Mouse (Mus musculus) heart, embryonic 13.5 days (tissue): ENCODE data around the gene Gpatch8. TPM values are rescaled to one million over a fixed set of nuclear protein-coding genes. Genes with fewer than 3 reads are reported as not detected.

Source experiments
- ATAC-seq: fragments of 200-750 bp; cut with Nextera tagmentation; 2 replicates; pipeline ENCODE4 v1.8.0; 2017; ENCODE audit warnings: moderate TSS enrichment; ENCODE audit not compliant: insufficient number of reproducible peaks, low FRiP score, low TSS enrichment; ENCODE audit errors: extremely low read depth
- H3K27ac ChIP-seq: fragments of 300-500 bp; sonication (generic); replicated peaks from 2 replicates; pipeline ENCODE4 v1.5.1; 2015; ENCODE audit warnings: moderate library complexity, mild to moderate bottlenecking, inconsistent platforms
- H3K27me3 ChIP-seq: fragments of 300-500 bp; sonication (generic); replicated peaks from 2 replicates; pipeline ENCODE4 v1.6.1; 2015; ENCODE audit warnings: mild to moderate bottlenecking, inconsistent platforms
- H3K36me3 ChIP-seq: fragments of 300-500 bp; sonication (generic); 2 replicates; pipeline ENCODE4 v1.6.1; 2015; ENCODE audit warnings: mild to moderate bottlenecking, inconsistent platforms
- H3K4me1 ChIP-seq: fragments of 300-500 bp; sonication (generic); 2 replicates; pipeline ENCODE4 v1.6.1; 2015; ENCODE audit warnings: inconsistent platforms
- H3K4me2 ChIP-seq: fragments of 300-500 bp; sonication (generic); 2 replicates; pipeline ENCODE4 v1.6.1; 2015; ENCODE audit warnings: inconsistent platforms, mild to moderate bottlenecking, moderate library complexity
- H3K4me3 ChIP-seq: fragments of 300-500 bp; sonication (generic); 2 replicates; pipeline ENCODE4 v1.5.1; 2015; ENCODE audit warnings: moderate library complexity, mild to moderate bottlenecking, inconsistent platforms
- H3K9ac ChIP-seq: fragments of 300-500 bp; sonication (generic); 2 replicates; pipeline ENCODE4 v1.6.1; 2015; ENCODE audit warnings: inconsistent platforms, mild to moderate bottlenecking, moderate library complexity
- H3K9me3 ChIP-seq: fragments of 300-500 bp; sonication (generic); 2 replicates; pipeline ENCODE4 v1.6.1; 2016; ENCODE audit warnings: inconsistent platforms
- WGBS: fragments of 180-500 bp; shearing (Covaris S2); methylation state at CpG from one replicate; pipeline ENCODE4 v1.1.7; 2015; ENCODE audit warnings: mixed read lengths; 5-methylcytosine and 5-hydroxymethylcytosine counted together
- polyA plus RNA-seq: library from polyadenylated mRNA; unstranded; fragments of >200 nt; fragmentation: Nextera tagmentation; extraction: Ambion mirVana; gene quantifications from 2 replicates; pipeline ENCODE4 v1.2.1, GENCODE M21; 2015

Gpatch8 gene
- polyA plus RNA-seq, 1 experiment from 2014 or later: 36.1 TPM

GRCm38 (mm10) chr11:102431728-102432114 lies 124.5 kb downstream of the Gpatch8 start:
- no peaks in the 10 kb centered on the region for H3K27me3 ChIP-seq
- ATAC-seq: no peak
- no peaks in the 10 kb centered on the region for H3K9me3 ChIP-seq
- H3K9ac ChIP-seq: peak overlapping the region; percentile 71
- WGBS: 71% methylated on average over 3 of the region's 3 CpGs
- peaks cover 43% of the 10 kb centered on the region for H3K4me1 ChIP-seq
- H3K36me3 ChIP-seq: peaks cover 35% of the 10 kb centered on the region
- H3K4me2 ChIP-seq: peak overlapping the region; percentile 24
- peak overlapping the region; percentile 14; the same call in 1 of the 2 replicates for H3K4me3 ChIP-seq
- H3K27ac ChIP-seq: no peak overlapping the region

- Histone ChIP-seq H3K4me3 (peak overlapping the region; percentile 81), H3K27me3 (no peaks in the 10 kb centered on the region), H3K4me2 (peak overlapping the region; percentile 93), H3K9me3 (no peaks in the 10 kb centered on the region), H3K27ac (peak overlapping the region; percentile 91), H3K4me1 (peaks cover 39% of the 10 kb centered on the region), H3K9ac (peak overlapping the region; percentile 88), H3K36me3 (peaks cover 30% of the 10 kb centered on the region)
- WGBS: 0% methylated on average over 7 of the region's 7 CpGs
- peak; percentile 28; the same call in 1 of the 2 replicates for ATAC-seq
Measured at GRCm38 (mm10) chr11:102431018-102431645, 125.1 kb downstream of the Gpatch8 start.

- WGBS: under 1% methylated on average over 29 of the region's 29 CpGs
- H3K4me3 ChIP-seq: peak within 1 kb of the TSS; percentile 81
- H3K4me2 ChIP-seq: peak within 1 kb of the TSS; percentile 93
- H3K9ac ChIP-seq: peak within 1 kb of the TSS; percentile 88
- no peaks in the 10 kb centered on the region for H3K9me3 ChIP-seq
- peak within 1 kb of the TSS; percentile 91 for H3K27ac ChIP-seq
- H3K36me3 ChIP-seq: peaks cover 22% of the 10 kb centered on the region
- H3K27me3 ChIP-seq: no peaks in the 10 kb centered on the region
- ATAC-seq: peak; percentile 86
- peaks cover 33% of the 10 kb centered on the region for H3K4me1 ChIP-seq
Measured at GRCm38 (mm10) chr11:102430121-102431017, 125.8 kb downstream of the Gpatch8 start, which contains the start of gene Grn. Gene Grn (plus strand): TSS chr11:102430315.

GRCm38 (mm10) chr11:102429551-102429950 lies 126.6 kb downstream of the Gpatch8 start:
- Histone ChIP-seq H3K4me3 (peak overlapping the region; percentile 81), H3K27ac (peak overlapping the region; percentile 61), H3K9ac (peak overlapping the region; percentile 83), H3K4me2 (peak overlapping the region; percentile 93), H3K27me3 (no peaks in the 10 kb centered on the region), H3K9me3 (no peaks in the 10 kb centered on the region), H3K36me3 (peaks cover 14% of the 10 kb centered on the region), H3K4me1 (peaks cover 33% of the 10 kb centered on the region)
- no peak for ATAC-seq
- 27% methylated on average over 3 of the region's 3 CpGs for WGBS

GRCm38 (mm10) chr11:102428981-102429540 lies 127.1 kb downstream of the Gpatch8 start:
- WGBS: 67% methylated on average over 8 of the region's 8 CpGs
- Histone ChIP-seq H3K4me3 (peak overlapping the region; percentile 81), H3K27me3 (no peaks in the 10 kb centered on the region), H3K4me1 (peaks cover 30% of the 10 kb centered on the region), H3K4me2 (peak overlapping the region; percentile 93), H3K9me3 (no peaks in the 10 kb centered on the region), H3K27ac (peak overlapping the region; percentile 61; the same call in 1 of the 2 replicates), H3K36me3 (peaks cover 10% of the 10 kb centered on the region), H3K9ac (peak overlapping the region; percentile 83)
- no peak for ATAC-seq

Other genes starting within 250 kb of the Gpatch8 start
- 51.1 and 53.1 TPM in 2 replicates for gene Ubtf, start 236.7 kb downstream of the Gpatch8 start, polyA plus RNA-seq
- gene Slc4a1, start 190.2 kb downstream of the Gpatch8 start, polyA plus RNA-seq: 47.2 and 59.5 TPM in 2 replicates
- 1.1 and 1.7 TPM in 2 replicates for gene Rundc3a, start 163.0 kb downstream of the Gpatch8 start, polyA plus RNA-seq
- gene Slc25a39, start 148.4 kb downstream of the Gpatch8 start, polyA plus RNA-seq: 287 and 294 TPM in 2 replicates
- 220 and 224 TPM in 2 replicates for gene Grn, start 126.1 kb downstream of the Gpatch8 start, polyA plus RNA-seq
- 2.8 and 2.9 TPM in 2 replicates for gene Fam171a2, start 108.7 kb downstream of the Gpatch8 start, polyA plus RNA-seq
- gene Itga2b, start 86.3 kb downstream of the Gpatch8 start, polyA plus RNA-seq: 10.5 and 11.3 TPM in 2 replicates
- 10.5 and 13.8 TPM in 2 replicates for gene Gm11627, start 23.1 kb upstream of the Gpatch8 start, polyA plus RNA-seq
- 19.1 and 22.0 TPM in 2 replicates for gene Fzd2, start 48.0 kb upstream of the Gpatch8 start, polyA plus RNA-seq
- 1.2 and 1.5 TPM in 2 replicates for gene Meioc, start 107.3 kb upstream of the Gpatch8 start, polyA plus RNA-seq
- 31.9 and 36.1 TPM in 2 replicates for gene Ccdc43, start 141.4 kb upstream of the Gpatch8 start, polyA plus RNA-seq
- 6.7 and 7.3 TPM in 2 replicates for gene Adam11, start 205.0 kb upstream of the Gpatch8 start, polyA plus RNA-seq